Mouse (Mus musculus) kidney, postnatal 0 days (tissue): Measurements from ENCODE around the gene Sema4c. TPM values are rescaled to one million over a fixed set of nuclear protein-coding genes. Genes with fewer than 3 reads are reported as not detected.

Source experiments
- ATAC-seq: fragments of 200-750 bp; cut with Nextera tagmentation; replicated peaks from 2 replicates; pipeline ENCODE4 v1.8.0; 2017; ENCODE audit warnings: low read depth, moderate number of reproducible peaks, moderate TSS enrichment, moderate library complexity; ENCODE audit not compliant: low FRiP score
- DNase-seq: peaks from one replicate; pipeline ENCODE4 v3.0.0-alpha.2; 2016; ENCODE audit warnings: low spot score
- H3K27ac ChIP-seq: fragments of 300-500 bp; sonication (generic); 2 replicates; pipeline ENCODE4 v1.5.1; 2014; ENCODE audit warnings: mild to moderate bottlenecking
- H3K27me3 ChIP-seq: fragments of 300-500 bp; sonication (generic); 2 replicates; pipeline ENCODE4 v1.6.1; 2014; ENCODE audit warnings: low read length, mixed read lengths; ENCODE audit not compliant: insufficient read depth
- H3K36me3 ChIP-seq: fragments of 300-500 bp; sonication (generic); 2 replicates; pipeline ENCODE4 v1.6.1; 2014; ENCODE audit warnings: low read length, mixed read lengths; ENCODE audit not compliant: insufficient read depth
- H3K4me1 ChIP-seq: fragments of 300-500 bp; sonication (generic); replicated peaks from 2 replicates; pipeline ENCODE4 v1.6.1; 2014; ENCODE audit warnings: antibody characterized with exemption, low read length, mixed read lengths; ENCODE audit not compliant: insufficient read depth
- H3K4me2 ChIP-seq: fragments of 300-500 bp; sonication (generic); 2 replicates; pipeline ENCODE4 v1.6.1; 2014; ENCODE audit warnings: mild to moderate bottlenecking, low read length, moderate library complexity, mixed read lengths
- H3K4me3 ChIP-seq: fragments of 300-500 bp; sonication (generic); replicated peaks from 2 replicates; pipeline ENCODE4 v1.5.1; 2014; ENCODE audit warnings: low read depth, low read length
- H3K9ac ChIP-seq: fragments of 300-500 bp; sonication (generic); 2 replicates; pipeline ENCODE4 v1.6.1; 2014; ENCODE audit warnings: low read depth, low read length
- H3K9me3 ChIP-seq: fragments of 300-500 bp; sonication (generic); replicated peaks from 2 replicates; pipeline ENCODE4 v1.6.1; 2016; ENCODE audit warnings: low read length, inconsistent platforms, mixed read lengths
- CTCF ChIP-seq: IDR thresholded peaks from 2 replicates; pipeline ENCODE4 v1.5.1; 2016; ENCODE audit warnings: antibody characterized with exemption, low read depth, mild to moderate bottlenecking, moderate library complexity
- WGBS: fragments of 180-500 bp; shearing (Covaris S2); extraction: QIAGEN DNeasy Blood & Tissue Kit; methylation state at CpG from one replicate; pipeline ENCODE4 v1.1.7; 2014; 5-methylcytosine and 5-hydroxymethylcytosine counted together
- polyA plus RNA-seq: library from polyadenylated mRNA; unstranded; fragments of >200 nt; fragmentation: Nextera tagmentation; extraction: Ambion mirVana; gene quantifications from 2 replicates; pipeline ENCODE4 v1.2.1, GENCODE M21; 2015

Sema4c gene
- polyA plus RNA-seq, 1 experiment from 2014 or later = 13.5 TPM

GRCm38 (mm10) chr1:36588476-36589450 lies 30.6 kb upstream of the Sema4c start:
- Histone ChIP-seq H3K36me3 (no peaks in the 10 kb centered on the region), H3K9me3 (no peaks in the 10 kb centered on the region), H3K27me3 (no peaks in the 10 kb centered on the region), H3K4me1 (peaks cover 19% of the 10 kb centered on the region), H3K4me3 (no peak overlapping the region), H3K27ac (peak overlapping the region; percentile 72), H3K9ac (0 out of 2 replicates have a peak overlapping the region, but pooled peaks have one; percentile 19), H3K4me2 (no peak overlapping the region; the same call in 1 of the 2 replicates)
- DNase-seq = peak; percentile 65
- 45% methylated on average over 13 of the region's 13 CpGs for WGBS
- TF ChIP-seq CTCF = no peak
- ATAC-seq = peak; percentile 70

GRCm38 (mm10) chr1:36587860-36588259 lies 29.7 kb upstream of the Sema4c start:
- peak overlapping the region; percentile 72; the same call in 1 of the 2 replicates for H3K27ac ChIP-seq
- no peak overlapping the region for H3K4me2 ChIP-seq
- no peak for TF ChIP-seq CTCF
- H3K4me3 ChIP-seq = no peak overlapping the region
- no peak overlapping the region for H3K9ac ChIP-seq
- WGBS = 93% methylated on average over 6 of the region's 6 CpGs
- ATAC-seq (no peak), DNase-seq (no peak)
- no peaks in the 10 kb centered on the region for H3K36me3 ChIP-seq
- H3K4me1 ChIP-seq = peaks cover 19% of the 10 kb centered on the region
- no peaks in the 10 kb centered on the region for H3K9me3 ChIP-seq
- no peaks in the 10 kb centered on the region for H3K27me3 ChIP-seq

- Histone ChIP-seq H3K9ac (no peak overlapping the region), H3K4me2 (no peak overlapping the region), H3K27ac (no peak overlapping the region), H3K9me3 (no peaks in the 10 kb centered on the region), H3K36me3 (no peaks in the 10 kb centered on the region), H3K4me1 (peaks cover 28% of the 10 kb centered on the region), H3K27me3 (no peaks in the 10 kb centered on the region), H3K4me3 (no peak overlapping the region)
- ATAC-seq (no peak), DNase-seq (peak; percentile 60)
- 36% methylated on average over 4 of the region's 4 CpGs for WGBS
- TF ChIP-seq CTCF = no peak
Measured at GRCm38 (mm10) chr1:36586288-36586687, 28.1 kb upstream of the Sema4c start.

GRCm38 (mm10) chr1:36583408-36584116 lies 25.4 kb upstream of the Sema4c start:
- Histone ChIP-seq H3K9me3 (no peaks in the 10 kb centered on the region), H3K27ac (no peak overlapping the region), H3K4me1 (peaks cover 30% of the 10 kb centered on the region), H3K4me3 (no peak overlapping the region), H3K4me2 (no peak overlapping the region), H3K27me3 (no peaks in the 10 kb centered on the region), H3K36me3 (no peaks in the 10 kb centered on the region), H3K9ac (no peak overlapping the region)
- no peak for DNase-seq
- ATAC-seq = no peak
- TF ChIP-seq CTCF = no peak
- 66% methylated on average over 8 of the region's 8 CpGs for WGBS

GRCm38 (mm10) chr1:36582211-36582610 lies 24.1 kb upstream of the Sema4c start:
- Histone ChIP-seq H3K27ac (no peak overlapping the region), H3K4me2 (no peak overlapping the region), H3K9me3 (no peaks in the 10 kb centered on the region), H3K4me3 (no peak overlapping the region), H3K4me1 (peaks cover 28% of the 10 kb centered on the region), H3K9ac (no peak overlapping the region), H3K36me3 (no peaks in the 10 kb centered on the region), H3K27me3 (no peaks in the 10 kb centered on the region)
- ATAC-seq (no peak), DNase-seq (no peak)
- no peak for TF ChIP-seq CTCF
- WGBS = 67% methylated on average over 8 of the region's 8 CpGs

- no peaks in the 10 kb centered on the region for H3K9me3 ChIP-seq
- peak overlapping the region; percentile 91 for H3K27ac ChIP-seq
- no peaks in the 10 kb centered on the region for H3K36me3 ChIP-seq
- H3K4me2 ChIP-seq = no peak overlapping the region
- no peak for TF ChIP-seq CTCF
- no peak for ATAC-seq
- no peak overlapping the region for H3K9ac ChIP-seq
- no peak overlapping the region for H3K4me3 ChIP-seq
- whole genome bisulfite sequencing = 66% methylated on average over 5 of the region's 5 CpGs
- no peaks in the 10 kb centered on the region for H3K27me3 ChIP-seq
- H3K4me1 ChIP-seq = peaks cover 35% of the 10 kb centered on the region
- no peak for DNase-seq
Measured at GRCm38 (mm10) chr1:36581260-36581659, 23.1 kb upstream of the Sema4c start.
